Mouse (Mus musculus) embryo, embryonic 9.5 days (tissue): ENCODE results near the gene Sp7.

Source experiments
- DNase-seq: peaks from one replicate; pipeline ENCODE4 v3.0.0-alpha.2; 2017; ENCODE audit errors: extremely low spot score

Sp7 gene

GRCm38 (mm10) chr15:102366733-102367344 lies at the start of gene Sp7:
Gene Sp7, minus strand, starts transcription at chr15:102367182.
- DNase-seq: no peak

GRCm38 (mm10) chr15:102413687-102414086 lies 46.7 kb upstream of the Sp7 start:
- no peak for DNase-seq

- DNase-seq: no peak
Observed at GRCm38 (mm10) chr15:102411077-102411476, 44.1 kb upstream of the Sp7 start.

GRCm38 (mm10) chr15:102409286-102409685 lies 42.3 kb upstream of the Sp7 start:
- DNase-seq: no peak

GRCm38 (mm10) chr15:102408558-102409130 lies 41.7 kb upstream of the Sp7 start:
- DNase-seq: no peak

GRCm38 (mm10) chr15:102407681-102408557 lies 40.9 kb upstream of the Sp7 start:
- no peak for DNase-seq

- no peak for DNase-seq
Observed at GRCm38 (mm10) chr15:102406912-102407580, 40.1 kb upstream of the Sp7 start.

- DNase-seq: peak; percentile 86
Observed at GRCm38 (mm10) chr15:102406196-102406911, 39.4 kb upstream of the Sp7 start.

- peak; percentile 99 for DNase-seq
Observed at GRCm38 (mm10) chr15:102405489-102406195, 38.7 kb upstream of the Sp7 start, which contains the start of gene Sp1. Gene Sp1, plus strand, starts transcription at chr15:102406143.

GRCm38 (mm10) chr15:102404608-102405488 lies 37.9 kb upstream of the Sp7 start:
- no peak for DNase-seq

- DNase-seq: no peak
Observed at GRCm38 (mm10) chr15:102402210-102402609, 35.2 kb upstream of the Sp7 start.

GRCm38 (mm10) chr15:102401278-102401677 lies 34.3 kb upstream of the Sp7 start:
- no peak for DNase-seq

- no peak for DNase-seq
Observed at GRCm38 (mm10) chr15:102400476-102401045, 33.6 kb upstream of the Sp7 start.

- peak; percentile 88 for DNase-seq
Observed at GRCm38 (mm10) chr15:102399229-102400221, 32.5 kb upstream of the Sp7 start.

GRCm38 (mm10) chr15:102398629-102399028 lies 31.6 kb upstream of the Sp7 start:
- DNase-seq: no peak

- DNase-seq: peak; percentile 60
Observed at GRCm38 (mm10) chr15:102395061-102395460, 28.1 kb upstream of the Sp7 start.

GRCm38 (mm10) chr15:102393584-102394014 lies 26.6 kb upstream of the Sp7 start:
- peak; percentile 42 for DNase-seq

- DNase-seq: no peak
Observed at GRCm38 (mm10) chr15:102392520-102392919, 25.5 kb upstream of the Sp7 start.
